Comparison of ENCODE assay signal across 21 mouse cellular contexts in genomic region chr9:106300949-106301348, GRCm38 (mm10). TPM values are rescaled to one million over a fixed set of nuclear protein-coding genes. Genes with fewer than 3 reads are reported as not detected.
A peak's percentile ranks its signal among the peaks of the same experiment; 100 is the strongest.
DNase-seq lines count a peak whose midpoint lies in the region; ATAC-seq and TF ChIP-seq lines count a peak whose summit lies in the region.
"Had no signal": no experiment of that assay in that cellular context is flagged by ENCODE, and none has a peak within 500 bp of the region (broad histone marks: within the 10 kb centered on the region; RNA-seq: fewer than 3 reads in every experiment).

No protein-coding gene starts in this region.

- peaks cover 7% of the 10 kb centered on the region for H3K4me1 ChIP-seq in embryonic facial prominence, embryonic 13.5 days
- peaks cover 23% of the 10 kb centered on the region for H3K4me1 ChIP-seq in embryonic facial prominence, embryonic 10.5 days
- H3K4me1 ChIP-seq in kidney, postnatal 0 days (replicated peaks; ENCODE audit: insufficient read depth, low read length), result 0 out of 2 replicates have a peak, but pooled peaks cover 8% of the 10 kb centered on the region
- H3K4me1 ChIP-seq in lung, postnatal 0 days (ENCODE audit: insufficient read depth, low read depth, low read length), result no peaks in the 10 kb centered on the region; the same call in 1 of the 2 replicates
- H3K4me1 ChIP-seq: hindbrain, embryonic 12.5 days had no signal

- no peak overlapping the region for H3K9ac ChIP-seq in embryonic facial prominence, embryonic 13.5 days
- no peak overlapping the region for H3K9ac ChIP-seq in kidney, postnatal 0 days (ENCODE audit: low read depth, low read length)
- H3K9ac ChIP-seq in lung, postnatal 0 days (replicated peaks; ENCODE audit: low read depth), result no peak overlapping the region
- H3K9ac ChIP-seq: heart, embryonic 12.5 days; hindbrain, embryonic 12.5 days; lung, embryonic 14.5 days had no signal

- H3K9me3 ChIP-seq in embryonic facial prominence, embryonic 13.5 days, result no peaks in the 10 kb centered on the region
- H3K9me3 ChIP-seq in embryonic facial prominence, embryonic 10.5 days, result no peaks in the 10 kb centered on the region
- no peaks in the 10 kb centered on the region for H3K9me3 ChIP-seq in kidney, postnatal 0 days (replicated peaks; ENCODE audit: low read length)
- no peaks in the 10 kb centered on the region for H3K9me3 ChIP-seq in lung, postnatal 0 days (ENCODE audit: low read length)
- H3K9me3 ChIP-seq: forebrain, embryonic 10.5 days; heart, embryonic 12.5 days; hindbrain, embryonic 12.5 days had no signal

- intact Hi-C loops in heart, postnatal 25 days (cut with DNase I), result no loop called here

- DNase-seq in embryonic facial prominence, embryonic 10.5 days (ENCODE audit: low spot score), result no peak
- DNase-seq in kidney, postnatal 0 days (ENCODE audit: low spot score), result peak; percentile 32
- DNase-seq in kidney, postnatal 10 days, result no peak
- DNase-seq in lung, postnatal 0 days (ENCODE audit: low spot score), result no peak
- DNase-seq in lung, postnatal 14 days, result no peak
- DNase-seq in heart, postnatal 25 days (ENCODE audit: low spot score), result no peak
- DNase-seq: adrenal gland, postnatal 10 days; gastrocnemius, postnatal 14 days; heart, adult 18-20 months; heart, postnatal 10 days; kidney, adult 11 months; lung, embryonic 14.5 days; lung, postnatal 4 days; midbrain, embryonic 14.5 days; spleen, adult 18-20 months; thymus, postnatal 36 days had no signal

- ATAC-seq in embryonic facial prominence, embryonic 13.5 days (ENCODE audit: insufficient number of reproducible peaks, insufficient read depth, low FRiP score, low TSS enrichment, low read depth), result no peak
- ATAC-seq in kidney, postnatal 0 days (replicated peaks; ENCODE audit: low FRiP score, low read depth), result peak; percentile 61
- peak; percentile 5; the same call in 1 of the 2 replicates for ATAC-seq in lung, postnatal 0 days
- ATAC-seq: forebrain, embryonic 16.5 days had no signal

- TF ChIP-seq CTCF in kidney, postnatal 0 days (IDR thresholded peaks at IDR 0.05; ENCODE audit: low read depth), result no peak
- TF ChIP-seq CTCF in lung, postnatal 0 days (IDR thresholded peaks at IDR 0.05), result no peak

- WGBS in embryonic facial prominence, embryonic 13.5 days, result 71% methylated on average over 6 of the region's 6 CpGs
- 70% methylated on average over 6 of the region's 6 CpGs for WGBS in embryonic facial prominence, embryonic 10.5 days
- WGBS in kidney, postnatal 0 days, result 26% methylated on average over 6 of the region's 6 CpGs
- 53% methylated on average over 6 of the region's 6 CpGs for WGBS in lung, postnatal 0 days

- peak overlapping the region; percentile 68; the same call in 1 of the 2 replicates for H3K27ac ChIP-seq in embryonic facial prominence, embryonic 13.5 days
- no peak overlapping the region for H3K27ac ChIP-seq in embryonic facial prominence, embryonic 10.5 days (replicated peaks)
- no peak overlapping the region for H3K27ac ChIP-seq in kidney, postnatal 0 days
- no peak overlapping the region for H3K27ac ChIP-seq in lung, postnatal 0 days (ENCODE audit: low read length)
- H3K27ac ChIP-seq: hindbrain, embryonic 12.5 days had no signal

- TF ChIP-seq EP300 in lung, postnatal 0 days (IDR thresholded peaks at IDR 0.05), result no peak

- no peak overlapping the region for H3K4me3 ChIP-seq in embryonic facial prominence, embryonic 13.5 days
- H3K4me3 ChIP-seq in embryonic facial prominence, embryonic 10.5 days, result no peak overlapping the region
- H3K4me3 ChIP-seq in kidney, postnatal 0 days (replicated peaks; ENCODE audit: low read depth, low read length), result no peak overlapping the region
- no peak overlapping the region for H3K4me3 ChIP-seq in lung, postnatal 0 days (ENCODE audit: low read depth, low read length)
- H3K4me3 ChIP-seq: forebrain, embryonic 10.5 days; heart, embryonic 12.5 days; hindbrain, embryonic 12.5 days had no signal

- H3K27me3 ChIP-seq in embryonic facial prominence, embryonic 13.5 days, result no peaks in the 10 kb centered on the region
- no peaks in the 10 kb centered on the region for H3K27me3 ChIP-seq in embryonic facial prominence, embryonic 10.5 days (replicated peaks; ENCODE audit: low read depth, poor library complexity, severe bottlenecking)
- H3K27me3 ChIP-seq in kidney, postnatal 0 days (ENCODE audit: insufficient read depth, low read length), result no peaks in the 10 kb centered on the region
- H3K27me3 ChIP-seq in lung, postnatal 0 days (replicated peaks; ENCODE audit: insufficient read depth, low read length), result no peaks in the 10 kb centered on the region
- H3K27me3 ChIP-seq: heart, embryonic 12.5 days; hindbrain, embryonic 12.5 days had no signal

- no peak overlapping the region for H3K4me2 ChIP-seq in embryonic facial prominence, embryonic 13.5 days
- no peak overlapping the region for H3K4me2 ChIP-seq in kidney, postnatal 0 days (ENCODE audit: low read length)
- H3K4me2 ChIP-seq in lung, postnatal 0 days (replicated peaks; ENCODE audit: low read depth, low read length), result no peak overlapping the region
- H3K4me2 ChIP-seq: heart, embryonic 12.5 days; hindbrain, embryonic 12.5 days; lung, embryonic 14.5 days had no signal

- H3K36me3 ChIP-seq in embryonic facial prominence, embryonic 13.5 days, result peaks cover 27% of the 10 kb centered on the region
- peaks cover 56% of the 10 kb centered on the region for H3K36me3 ChIP-seq in embryonic facial prominence, embryonic 10.5 days (replicated peaks)
- H3K36me3 ChIP-seq in kidney, postnatal 0 days (ENCODE audit: insufficient read depth, low read length), result 0 out of 2 replicates have a peak, but pooled peaks cover 3% of the 10 kb centered on the region
- H3K36me3 ChIP-seq in lung, postnatal 0 days (ENCODE audit: insufficient read depth, low read length), result no peaks in the 10 kb centered on the region; the same call in 1 of the 2 replicates

RNA-seq across cellular contexts. Expression of gene Poc1a, which starts 20.1 kb away (rescaled TPM):
- polyA plus RNA-seq in embryonic facial prominence, embryonic 13.5 days (2015; fragmentation: Nextera tagmentation; extraction: Ambion mirVana), result 22.9 and 26.0 TPM in 2 replicates
- 39.9 and 46.4 TPM in 2 replicates for polyA plus RNA-seq in embryonic facial prominence, embryonic 10.5 days (2016; fragmentation: Nextera tagmentation; extraction: Ambion mirVana)
- polyA plus RNA-seq in kidney, postnatal 0 days (2015; fragmentation: Nextera tagmentation; extraction: Ambion mirVana), result 13.1 and 14.5 TPM in 2 replicates
- polyA plus RNA-seq in lung, postnatal 0 days (2015; fragmentation: Nextera tagmentation; extraction: Ambion mirVana), result 9.7 and 9.9 TPM in 2 replicates
- 1 to 10 TPM; 3.3 to 3.4 TPM for total RNA-seq in heart, postnatal 25 days (2021)

RNA-seq across cellular contexts. Expression of gene Alas1, which starts 52.5 kb away (rescaled TPM):
- 97.7 and 108 TPM in 2 replicates for polyA plus RNA-seq in embryonic facial prominence, embryonic 13.5 days (2015; fragmentation: Nextera tagmentation; extraction: Ambion mirVana)
- 72.1 and 80.7 TPM in 2 replicates for polyA plus RNA-seq in embryonic facial prominence, embryonic 10.5 days (2016; fragmentation: Nextera tagmentation; extraction: Ambion mirVana)
- 142 and 152 TPM in 2 replicates for polyA plus RNA-seq in kidney, postnatal 0 days (2015; fragmentation: Nextera tagmentation; extraction: Ambion mirVana)
- polyA plus RNA-seq in lung, postnatal 0 days (2015; fragmentation: Nextera tagmentation; extraction: Ambion mirVana), result 292 and 310 TPM in 2 replicates
- total RNA-seq in heart, postnatal 25 days (2021), result 100 to 1,000 TPM; 571 to 593 TPM
